ENCODE assay signal across 12 mouse cellular contexts in genomic region chr13:63023243-63024217, GRCm38 (mm10). TPM values are rescaled to one million over a fixed set of nuclear protein-coding genes. Genes with fewer than 3 reads are reported as not detected.
A peak's percentile ranks its signal among the peaks of the same experiment; 100 is the strongest.
DNase-seq lines count a peak whose midpoint lies in the region; ATAC-seq and TF ChIP-seq lines count a peak whose summit lies in the region.
"Had no signal": no experiment of that assay in that cellular context is flagged by ENCODE, and none has a peak within 500 bp of the region (broad histone marks: within the 10 kb centered on the region; RNA-seq: fewer than 3 reads in every experiment).

No protein-coding gene starts in this region.

- no peaks in the 10 kb centered on the region for H3K36me3 ChIP-seq in intestine, embryonic 14.5 days (ENCODE audit: control insufficient read depth, insufficient read depth, low read length)
- no peaks in the 10 kb centered on the region for H3K36me3 ChIP-seq in intestine, postnatal 0 days (ENCODE audit: control insufficient read depth, insufficient read depth)
- no peaks in the 10 kb centered on the region for H3K36me3 ChIP-seq in limb, embryonic 10.5 days
- no peaks in the 10 kb centered on the region for H3K36me3 ChIP-seq in forebrain, embryonic 12.5 days (replicated peaks)

- no peaks in the 10 kb centered on the region for H3K27me3 ChIP-seq in intestine, embryonic 14.5 days (replicated peaks; ENCODE audit: control insufficient read depth, insufficient read depth, low read length)
- no peaks in the 10 kb centered on the region for H3K27me3 ChIP-seq in intestine, postnatal 0 days (replicated peaks; ENCODE audit: control insufficient read depth, insufficient read depth, low read length)
- no peaks in the 10 kb centered on the region for H3K27me3 ChIP-seq in limb, embryonic 10.5 days (ENCODE audit: low read depth, poor library complexity, severe bottlenecking)
- no peaks in the 10 kb centered on the region for H3K27me3 ChIP-seq in forebrain, embryonic 12.5 days

- H3K9me3 ChIP-seq in intestine, embryonic 14.5 days (ENCODE audit: control insufficient read depth, low read length) = no peaks in the 10 kb centered on the region
- H3K9me3 ChIP-seq in intestine, postnatal 0 days (ENCODE audit: control insufficient read depth) = no peaks in the 10 kb centered on the region
- no peaks in the 10 kb centered on the region for H3K9me3 ChIP-seq in limb, embryonic 10.5 days (replicated peaks)
- H3K9me3 ChIP-seq in forebrain, embryonic 12.5 days = no peaks in the 10 kb centered on the region

- H3K4me3 ChIP-seq in intestine, embryonic 14.5 days (ENCODE audit: low read depth, low read length) = no peak overlapping the region
- H3K4me3 ChIP-seq in intestine, postnatal 0 days (ENCODE audit: low read depth, low read length) = no peak overlapping the region
- no peak overlapping the region for H3K4me3 ChIP-seq in limb, embryonic 10.5 days
- no peak overlapping the region for H3K4me3 ChIP-seq in forebrain, embryonic 12.5 days (replicated peaks)

- H3K9ac ChIP-seq in intestine, embryonic 14.5 days (ENCODE audit: low read length) = no peak overlapping the region
- no peak overlapping the region for H3K9ac ChIP-seq in intestine, postnatal 0 days (ENCODE audit: low read depth, low read length)
- no peak overlapping the region for H3K9ac ChIP-seq in forebrain, embryonic 12.5 days

- 47% methylated on average over 7 of the region's 7 CpGs for WGBS in intestine, embryonic 14.5 days
- 56% methylated on average over 7 of the region's 7 CpGs for WGBS in intestine, postnatal 0 days
- WGBS in limb, embryonic 10.5 days = 68% methylated on average over 7 of the region's 7 CpGs
- 78% methylated on average over 7 of the region's 7 CpGs for WGBS in forebrain, embryonic 12.5 days

- DNase-seq in adrenal gland, postnatal 25 days = peak; percentile 5
- DNase-seq in adrenal gland, postnatal 10 days = no peak
- DNase-seq in intestine, embryonic 14.5 days (ENCODE audit: low spot score) = no peak
- DNase-seq in NIH3T3 (ENCODE audit: low read depth) = peak; percentile 11
- no peak for DNase-seq in limb, embryonic 10.5 days (ENCODE audit: low spot score)
- DNase-seq: cerebellum, adult 11-12 months; heart, postnatal 4 days; retina, postnatal 1 day; thymus, adult 2 months had no signal

- TF ChIP-seq CTCF in intestine, postnatal 0 days (IDR thresholded peaks at IDR 0.05; ENCODE audit: low read depth) = no peak

- H3K27ac ChIP-seq in intestine, embryonic 14.5 days (ENCODE audit: low read depth) = peak overlapping the region; percentile 28; the same call in 1 of the 2 replicates
- no peak overlapping the region for H3K27ac ChIP-seq in intestine, postnatal 0 days (ENCODE audit: low read depth, low read length)
- H3K27ac ChIP-seq in limb, embryonic 10.5 days = peak overlapping the region; percentile 56
- H3K27ac ChIP-seq in forebrain, embryonic 12.5 days = no peak overlapping the region

- peaks cover 7% of the 10 kb centered on the region; the same call in 1 of the 2 replicates for H3K4me1 ChIP-seq in intestine, embryonic 14.5 days (replicated peaks; ENCODE audit: control insufficient read depth, insufficient read depth, low read length)
- no peaks in the 10 kb centered on the region for H3K4me1 ChIP-seq in intestine, postnatal 0 days (replicated peaks; ENCODE audit: control insufficient read depth, insufficient read depth, low read length)
- peaks cover 14% of the 10 kb centered on the region for H3K4me1 ChIP-seq in limb, embryonic 10.5 days
- H3K4me1 ChIP-seq in forebrain, embryonic 12.5 days = no peaks in the 10 kb centered on the region

- no peak for ATAC-seq in intestine, embryonic 14.5 days (replicated peaks; ENCODE audit: low FRiP score, low TSS enrichment, low read depth)
- ATAC-seq in intestine, postnatal 0 days = no peak
- ATAC-seq in inflammation-experienced regulatory T-cells, adult 6 months = no peak
- no peak for ATAC-seq in forebrain, embryonic 12.5 days (ENCODE audit: low FRiP score)

- no peak overlapping the region for H3K4me2 ChIP-seq in intestine, embryonic 14.5 days (ENCODE audit: low read length)
- no peak overlapping the region for H3K4me2 ChIP-seq in intestine, postnatal 0 days (replicated peaks; ENCODE audit: low read depth)
- no peak overlapping the region for H3K4me2 ChIP-seq in forebrain, embryonic 12.5 days

RNA-seq across cellular contexts. Expression of gene 2010111I01Rik, which starts 58.8 kb away (rescaled TPM):
- total RNA-seq in adrenal gland, postnatal 25 days (2021) = 127 and 153 TPM in 2 replicates
- total RNA-seq in adrenal gland, postnatal 10 days (2021) = 10 to 100 TPM; 57.3 to 99.7 TPM
- 135 and 152 TPM in 2 replicates for polyA plus RNA-seq in intestine, embryonic 14.5 days (2014; fragmentation: Nextera tagmentation; extraction: Ambion mirVana)
- 72.7 and 73.3 TPM in 2 replicates for polyA plus RNA-seq in intestine, postnatal 0 days (2015; fragmentation: Nextera tagmentation; extraction: Ambion mirVana)
- 107 and 122 TPM in 2 replicates for polyA plus RNA-seq in limb, embryonic 10.5 days (2016; fragmentation: Nextera tagmentation; extraction: Ambion mirVana)
- polyA plus RNA-seq in inflammation-experienced regulatory T-cells, adult 6 months (2017; shearing (Covaris generic)) = 100 to 1,000 TPM; 191 to 238 (median 213) TPM
- polyA plus RNA-seq in forebrain, embryonic 12.5 days (2016; fragmentation: Nextera tagmentation; extraction: Ambion mirVana) = 30.7 and 34.3 TPM in 2 replicates

Comparison
In these comparisons a context has a peak if more than half of its experiments do, and no peak if none do; other contexts are left out.
1. DNase-seq: peak in adrenal gland, postnatal 25 days (single experiment) and NIH3T3 (single experiment); none in adrenal gland, postnatal 10 days (single experiment), intestine, embryonic 14.5 days (single experiment) and limb, embryonic 10.5 days (single experiment).
2. H3K27ac ChIP-seq: peak in intestine, embryonic 14.5 days (single experiment) and limb, embryonic 10.5 days (single experiment); none in intestine, postnatal 0 days (single experiment) and forebrain, embryonic 12.5 days (single experiment).